Mouse (Mus musculus): Measurements from ENCODE around the gene 4930444G20Rik. TPM values are rescaled to one million over a fixed set of nuclear protein-coding genes. Genes with fewer than 3 reads are reported as not detected.
"Not testable (repeated sequence)": the region's sequence is repeated elsewhere in the genome, so short reads cannot be mapped to it uniquely, and the experiment has no call there.

Gene 4930444G20Rik
- polyA plus RNA-seq (2015; fragmentation: Nextera tagmentation; extraction: Ambion mirVana), result not detected in 2 replicates

DNA sequence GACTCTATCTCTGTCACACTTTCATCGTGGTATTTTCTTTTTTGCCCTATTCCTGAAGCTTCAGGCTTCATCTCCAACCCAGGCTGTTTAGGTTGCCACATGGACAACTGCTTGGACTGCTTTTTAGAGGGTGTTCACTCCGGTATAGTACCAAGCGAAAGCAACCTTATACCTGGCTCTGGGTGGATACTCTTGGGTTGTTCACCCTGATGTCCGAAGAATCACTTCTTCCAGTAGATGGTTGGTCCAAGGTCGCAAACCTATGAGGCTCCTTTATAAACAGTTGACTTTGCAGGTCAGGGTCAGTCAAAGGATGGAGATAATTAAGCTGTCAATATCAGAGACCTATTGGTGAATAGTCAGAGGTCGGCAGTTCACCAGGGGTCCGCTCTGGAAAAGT lies at the start of gene 4930444G20Rik:
Gene 4930444G20Rik, minus strand, starts transcription at position 101 of the 400 bp plus-strand sequence.
- WGBS, result 93% methylated on average over 7 of the region's 7 CpGs
- H3K4me1 ChIP-seq (replicated peaks); H3K4me3 ChIP-seq; H3K27ac ChIP-seq; H3K9me3 ChIP-seq; H3K9ac ChIP-seq; H3K27me3 ChIP-seq; H3K36me3 ChIP-seq; ATAC-seq (ENCODE audit: low FRiP score); H3K4me2 ChIP-seq: not testable (repeated sequence)

DNA sequence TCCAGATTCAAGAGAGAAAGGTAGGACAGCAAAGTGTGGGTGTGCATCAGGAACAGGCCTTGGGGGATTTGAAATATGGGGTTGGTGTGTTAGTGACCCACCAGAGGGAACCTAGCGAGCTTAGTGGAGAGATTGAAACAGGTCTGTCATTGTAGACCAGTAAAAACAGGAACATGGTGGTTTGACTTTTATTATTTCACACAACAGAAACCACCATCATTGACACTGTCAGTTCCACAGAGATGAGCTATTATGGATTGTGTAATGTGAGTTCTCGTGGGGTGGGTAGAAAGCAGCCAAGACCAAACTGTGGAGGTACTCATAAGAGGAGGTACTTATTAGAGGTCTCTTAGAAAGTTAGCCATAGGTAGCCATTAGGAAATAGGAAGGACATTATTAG lies 6.7 kb upstream of the 4930444G20Rik start:
- H3K9me3 ChIP-seq, result no peaks in the 10 kb centered on the region
- no peak overlapping the region for H3K27ac ChIP-seq
- H3K4me1 ChIP-seq (replicated peaks), result no peaks in the 10 kb centered on the region
- no peaks in the 10 kb centered on the region for H3K36me3 ChIP-seq
- no peaks in the 10 kb centered on the region for H3K27me3 ChIP-seq
- no peak for ATAC-seq (ENCODE audit: low FRiP score)
- no peak overlapping the region for H3K9ac ChIP-seq
- WGBS, result 90% methylated on average over 2 of the region's 2 CpGs
- H3K4me3 ChIP-seq, result no peak overlapping the region
- H3K4me2 ChIP-seq, result no peak overlapping the region

DNA sequence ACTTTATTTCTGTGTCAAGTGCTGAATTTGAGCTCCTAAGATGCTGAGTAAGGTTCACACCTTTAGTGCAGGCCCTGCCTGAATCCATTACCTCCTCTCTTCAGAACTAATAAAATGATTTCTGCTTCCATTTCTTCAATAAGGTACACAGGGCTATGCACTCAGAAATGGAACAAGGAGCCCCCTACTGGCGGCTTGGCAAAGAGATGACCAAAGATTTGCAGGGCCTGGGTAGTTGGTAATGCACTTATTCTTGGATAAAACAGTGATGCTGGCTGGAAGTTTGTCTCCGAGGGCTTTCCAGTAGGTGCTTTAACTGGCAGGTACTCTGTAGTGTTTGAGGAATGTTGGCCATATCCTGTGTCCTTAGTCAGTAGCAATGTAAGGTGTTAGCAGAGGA lies 4.9 kb upstream of the 4930444G20Rik start:
- Histone ChIP-seq H3K4me1 (replicated peaks) (no peaks in the 10 kb centered on the region), H3K27me3 (no peaks in the 10 kb centered on the region), H3K9me3 (no peaks in the 10 kb centered on the region), H3K27ac (no peak overlapping the region), H3K4me2 (no peak overlapping the region), H3K4me3 (no peak overlapping the region), H3K9ac (no peak overlapping the region), H3K36me3 (no peaks in the 10 kb centered on the region)
- 59% methylated on average over 2 of the region's 2 CpGs for WGBS
- ATAC-seq (ENCODE audit: low FRiP score), result no peak

- no peak overlapping the region for H3K4me2 ChIP-seq
- no peak for ATAC-seq (ENCODE audit: low FRiP score)
- 75% methylated on average over 4 of the region's 4 CpGs for WGBS
- no peak overlapping the region for H3K9ac ChIP-seq
- no peaks in the 10 kb centered on the region for H3K27me3 ChIP-seq
- no peak overlapping the region for H3K4me3 ChIP-seq
- H3K9me3 ChIP-seq, result no peaks in the 10 kb centered on the region
- H3K36me3 ChIP-seq, result no peaks in the 10 kb centered on the region
- no peak overlapping the region for H3K27ac ChIP-seq
- no peaks in the 10 kb centered on the region for H3K4me1 ChIP-seq (replicated peaks)
Observed at GRCm38 (mm10) chr10:22070576-22070975, 2.7 kb upstream of the 4930444G20Rik start.

DNA sequence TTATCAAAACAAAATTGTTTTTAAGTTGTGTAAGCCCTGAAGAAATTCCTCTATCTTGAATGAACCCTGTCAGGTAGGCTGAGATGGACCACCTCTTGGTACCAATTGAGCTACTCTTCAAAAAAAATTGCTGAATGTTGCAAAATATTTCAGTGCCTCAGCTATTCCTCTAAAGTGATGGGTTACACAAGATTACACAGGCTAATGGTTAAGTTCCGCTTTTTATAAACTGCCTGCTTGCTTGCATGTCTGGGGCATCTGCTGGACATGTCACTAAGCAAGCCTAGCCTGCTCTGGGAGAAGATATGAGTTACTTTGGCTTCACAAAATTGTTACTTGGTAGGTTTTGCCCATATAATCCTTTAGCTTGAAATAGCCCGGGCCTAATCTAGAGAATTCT lies 2.3 kb upstream of the 4930444G20Rik start:
- no peak overlapping the region for H3K4me3 ChIP-seq
- 92% methylated on average over 2 of the region's 2 CpGs for WGBS
- no peak overlapping the region for H3K9ac ChIP-seq
- H3K27ac ChIP-seq, result no peak overlapping the region
- no peak overlapping the region for H3K4me2 ChIP-seq
- ATAC-seq (ENCODE audit: low FRiP score), result no peak
- H3K9me3 ChIP-seq, result no peaks in the 10 kb centered on the region
- H3K36me3 ChIP-seq, result no peaks in the 10 kb centered on the region
- H3K4me1 ChIP-seq (replicated peaks), result no peaks in the 10 kb centered on the region
- no peaks in the 10 kb centered on the region for H3K27me3 ChIP-seq

DNA sequence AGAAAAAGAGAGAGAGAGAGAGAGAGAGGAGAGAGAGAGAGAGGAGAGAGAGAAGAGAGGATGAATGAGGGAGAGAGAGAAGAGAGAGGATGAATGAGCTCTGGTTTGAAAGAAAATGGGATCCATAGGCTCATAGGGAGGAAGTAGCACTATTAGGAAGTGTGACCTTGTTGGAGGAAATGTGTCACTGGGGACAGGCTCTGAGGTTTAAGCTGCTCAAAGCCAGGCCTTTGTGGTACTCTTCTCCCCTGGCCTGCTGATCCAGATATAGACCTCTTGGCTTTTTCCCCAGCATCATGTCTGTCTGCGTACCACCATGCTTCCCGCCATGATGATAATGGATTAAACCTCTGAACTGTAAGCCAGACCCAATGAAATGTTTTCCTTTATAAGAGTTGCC lies 8.5 kb downstream of the 4930444G20Rik start:
- ATAC-seq (ENCODE audit: low FRiP score), result no peak
- Histone ChIP-seq H3K27ac (no peak overlapping the region), H3K4me3 (peak overlapping the region; percentile 53), H3K4me1 (replicated peaks) (peaks cover 3% of the 10 kb centered on the region; the same call in 1 of the 2 replicates), H3K4me2 (peak overlapping the region; percentile 65), H3K36me3 (no peaks in the 10 kb centered on the region), H3K9ac (no peak overlapping the region), H3K27me3 (no peaks in the 10 kb centered on the region), H3K9me3 (no peaks in the 10 kb centered on the region)
- WGBS, result 94% methylated on average over 2 of the region's 2 CpGs

GRCm38 (mm10) chr10:22059026-22059325 lies 8.9 kb downstream of the 4930444G20Rik start:
- Histone ChIP-seq H3K4me1 (replicated peaks) (peaks cover 3% of the 10 kb centered on the region; the same call in 1 of the 2 replicates), H3K4me3 (peak overlapping the region; percentile 53), H3K36me3 (no peaks in the 10 kb centered on the region), H3K9me3 (no peaks in the 10 kb centered on the region), H3K9ac (peak overlapping the region; percentile 66), H3K27me3 (no peaks in the 10 kb centered on the region), H3K27ac (no peak overlapping the region), H3K4me2 (peak overlapping the region; percentile 65)
- no peak for ATAC-seq (ENCODE audit: low FRiP score)
- 21% methylated on average over 12 of the region's 12 CpGs for WGBS

- Histone ChIP-seq H3K4me3 (peak overlapping the region; percentile 53), H3K4me1 (replicated peaks) (peaks cover 3% of the 10 kb centered on the region; the same call in 1 of the 2 replicates), H3K27ac (no peak overlapping the region), H3K4me2 (peak overlapping the region; percentile 65), H3K36me3 (no peaks in the 10 kb centered on the region), H3K27me3 (no peaks in the 10 kb centered on the region), H3K9ac (peak overlapping the region; percentile 66), H3K9me3 (no peaks in the 10 kb centered on the region)
- WGBS, result 10% methylated on average over 41 of the region's 41 CpGs
- ATAC-seq (ENCODE audit: low FRiP score), result peak; percentile 99
Observed at GRCm38 (mm10) chr10:22058218-22059025, 9.5 kb downstream of the 4930444G20Rik start.

GRCm38 (mm10) chr10:22055308-22055707 lies 12.6 kb downstream of the 4930444G20Rik start:
- Histone ChIP-seq H3K4me2 (no peak overlapping the region), H3K4me3 (no peak overlapping the region), H3K9ac (no peak overlapping the region), H3K27me3 (no peaks in the 10 kb centered on the region), H3K27ac (no peak overlapping the region), H3K4me1 (replicated peaks) (peaks cover 3% of the 10 kb centered on the region; the same call in 1 of the 2 replicates), H3K9me3 (no peaks in the 10 kb centered on the region), H3K36me3 (no peaks in the 10 kb centered on the region)
- ATAC-seq (ENCODE audit: low FRiP score), result no peak

DNA sequence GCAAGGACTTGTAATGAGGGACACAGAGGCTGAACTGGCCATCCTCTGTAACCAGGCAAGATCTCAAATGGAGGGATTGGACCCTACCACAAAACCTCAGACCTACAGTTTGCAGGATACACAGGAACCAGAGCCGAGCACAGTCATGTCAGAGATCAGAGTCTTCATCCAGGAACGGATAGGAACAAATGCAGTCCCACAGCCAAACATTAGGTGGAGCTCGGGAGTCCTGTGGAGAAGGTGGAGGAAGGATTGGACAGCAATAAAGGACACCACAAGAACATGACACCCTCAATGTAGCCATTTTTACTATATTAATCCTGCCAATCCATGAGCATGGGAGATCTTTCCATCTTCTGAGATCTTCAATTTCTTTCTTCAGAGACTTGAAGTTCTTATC lies 31.6 kb downstream of the 4930444G20Rik start:
- H3K4me3 ChIP-seq; H3K27me3 ChIP-seq; H3K27ac ChIP-seq; H3K4me2 ChIP-seq; ATAC-seq (ENCODE audit: low FRiP score); H3K36me3 ChIP-seq; H3K9me3 ChIP-seq; H3K9ac ChIP-seq; H3K4me1 ChIP-seq (replicated peaks): not testable (repeated sequence)
- WGBS, result 9% methylated on average over 3 of the region's 3 CpGs

DNA sequence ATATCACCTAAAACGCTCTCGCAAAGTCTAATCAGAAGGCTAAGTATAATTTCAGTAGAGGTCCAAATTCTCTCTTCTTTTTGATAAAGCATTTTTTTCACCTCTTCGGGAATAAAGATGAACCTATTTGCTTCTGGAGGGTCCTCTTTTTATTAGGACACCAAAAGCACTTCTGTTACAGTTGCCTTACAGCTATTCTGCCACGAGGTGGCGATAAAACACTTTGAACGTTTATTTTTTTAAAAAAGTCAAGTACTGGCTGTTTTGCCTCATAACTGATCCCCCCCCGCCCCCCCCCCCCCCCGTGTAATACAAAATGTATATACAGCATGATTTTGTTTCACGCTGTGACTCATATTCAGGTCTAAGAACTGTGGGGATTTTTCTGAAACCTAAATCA lies 33.6 kb downstream of the 4930444G20Rik start:
- no peak for ATAC-seq (ENCODE audit: low FRiP score)
- H3K27me3 ChIP-seq, result no peaks in the 10 kb centered on the region
- H3K4me3 ChIP-seq, result no peak overlapping the region
- H3K36me3 ChIP-seq, result no peaks in the 10 kb centered on the region
- H3K9me3 ChIP-seq, result no peaks in the 10 kb centered on the region
- no peak overlapping the region for H3K4me2 ChIP-seq
- 9% methylated on average over 9 of the region's 9 CpGs for WGBS
- H3K9ac ChIP-seq, result no peak overlapping the region
- no peaks in the 10 kb centered on the region for H3K4me1 ChIP-seq (replicated peaks)
- no peak overlapping the region for H3K27ac ChIP-seq

DNA sequence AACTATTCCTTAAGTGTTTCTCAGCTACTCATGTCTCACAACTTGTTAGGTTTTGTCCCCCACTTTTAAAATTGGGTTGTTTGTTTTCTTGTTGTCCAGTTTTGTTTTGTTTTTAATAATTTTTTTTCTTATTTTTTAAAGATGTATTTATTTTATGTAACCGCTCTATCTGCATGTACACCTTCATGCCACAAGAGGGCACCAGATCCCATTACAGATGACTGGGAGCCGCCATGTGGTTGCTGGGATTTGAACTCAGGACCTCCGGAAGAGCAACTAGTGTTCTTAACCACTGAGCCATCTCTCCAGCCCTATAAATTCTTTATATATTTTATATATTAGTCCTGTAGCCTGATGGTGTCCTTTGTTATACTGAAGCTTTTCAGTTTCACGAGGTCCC lies 49.3 kb downstream of the 4930444G20Rik start:
- no peaks in the 10 kb centered on the region for H3K27me3 ChIP-seq
- no peak overlapping the region for H3K4me2 ChIP-seq
- H3K4me1 ChIP-seq (replicated peaks), result no peaks in the 10 kb centered on the region
- H3K27ac ChIP-seq, result no peak overlapping the region
- H3K36me3 ChIP-seq, result no peaks in the 10 kb centered on the region
- 96% methylated on average over 4 of the region's 4 CpGs for WGBS
- H3K9me3 ChIP-seq, result no peaks in the 10 kb centered on the region
- no peak overlapping the region for H3K4me3 ChIP-seq
- H3K9ac ChIP-seq, result no peak overlapping the region
- ATAC-seq (ENCODE audit: low FRiP score), result no peak

DNA sequence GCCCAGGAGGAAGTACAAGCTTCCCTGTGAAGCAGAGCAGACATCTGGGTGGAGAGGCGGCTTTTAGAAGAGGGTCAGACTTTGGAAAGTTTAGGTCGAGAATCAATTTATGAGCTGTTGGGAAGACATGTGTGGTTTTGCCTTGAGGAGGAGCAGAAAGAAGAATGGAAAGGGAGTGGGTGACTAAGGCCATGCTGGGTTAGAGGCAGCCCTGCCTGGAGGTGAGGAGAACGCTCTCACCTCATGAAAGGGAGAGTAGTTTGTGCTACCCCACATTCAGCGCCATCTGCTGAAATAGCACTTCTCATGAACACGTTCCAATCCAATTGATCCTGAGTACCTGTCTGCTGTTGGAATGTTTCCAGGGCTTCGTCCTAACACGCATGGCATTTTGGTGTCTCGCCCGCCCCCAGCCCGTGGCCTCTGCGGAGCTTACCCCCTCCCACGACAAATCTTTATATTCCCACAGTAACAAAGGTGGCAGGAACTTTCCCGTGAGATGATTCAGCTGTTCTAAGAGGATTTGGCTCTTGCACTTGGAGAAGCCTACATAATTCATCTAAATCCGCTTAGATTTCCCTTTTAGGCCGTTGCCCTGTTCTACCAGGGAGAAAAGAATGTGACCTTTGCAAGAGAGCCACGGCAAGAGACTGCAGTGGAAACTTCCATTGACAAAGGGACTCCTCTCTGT lies 50.3 kb downstream of the 4930444G20Rik start:
- Histone ChIP-seq H3K4me3 (no peak overlapping the region), H3K4me2 (no peak overlapping the region), H3K9ac (no peak overlapping the region), H3K36me3 (no peaks in the 10 kb centered on the region), H3K9me3 (no peaks in the 10 kb centered on the region), H3K27ac (no peak overlapping the region), H3K4me1 (replicated peaks) (no peaks in the 10 kb centered on the region), H3K27me3 (no peaks in the 10 kb centered on the region)
- 61% methylated on average over 16 of the region's 16 CpGs for WGBS
- no peak for ATAC-seq (ENCODE audit: low FRiP score)
